Mouse (Mus musculus): ENCODE data around the gene Crtap.

DNA sequence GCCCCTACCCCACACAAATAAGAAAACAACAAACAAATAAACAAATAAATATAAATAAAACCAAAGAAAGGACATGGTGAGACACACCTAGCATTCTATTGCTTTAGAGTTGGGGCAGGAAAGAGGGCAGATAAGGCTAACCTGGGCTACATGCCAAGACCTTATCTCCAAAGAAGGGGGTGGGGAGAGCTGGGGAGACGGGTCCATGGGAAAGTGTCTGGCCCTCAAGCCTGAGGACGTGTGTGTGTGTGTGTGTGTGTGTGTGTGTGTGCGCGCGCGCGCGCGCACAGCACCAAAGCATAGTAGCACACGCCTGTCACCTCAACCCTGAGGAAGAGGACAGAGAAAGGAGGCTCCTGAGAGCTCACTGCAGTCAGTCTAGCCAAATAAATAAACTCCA is 13.3 kb downstream of the Crtap start:
- TF ChIP-seq POLR2A (IDR thresholded peaks at IDR 0.05; ENCODE audit: low read depth, low read length) = no peak
- TF ChIP-seq ELF1 (IDR thresholded peaks at IDR 0.05; ENCODE audit: low read depth, low read length) = no peak
- TF ChIP-seq USF1 (IDR thresholded peaks at IDR 0.05; ENCODE audit: low read depth, low read length) = no peak
- no peak for TF ChIP-seq NRF1 (IDR thresholded peaks at IDR 0.05; ENCODE audit: low read depth, low read length)
- no peak for TF ChIP-seq EP300 (IDR thresholded peaks at IDR 0.05; ENCODE audit: low read length)
- no peak for TF ChIP-seq KAT2A (IDR thresholded peaks at IDR 0.05; ENCODE audit: insufficient replicate concordance, low read length)
- TF ChIP-seq POLR2AphosphoS2 (IDR thresholded peaks at IDR 0.05; ENCODE audit: low read depth, low read length) = no peak
- TF ChIP-seq GABPA (IDR thresholded peaks at IDR 0.05; ENCODE audit: insufficient replicate concordance, low read depth, low read length) = no peak
- TF ChIP-seq CTCF (conservative IDR thresholded peaks at IDR 0.05 in 1 of 2, IDR thresholded peaks at IDR 0.05 in 1 of 2; ENCODE audit: low read depth in 2 of 2, low read length in 2 of 2) = no peak
- TF ChIP-seq USF2 (conservative IDR thresholded peaks at IDR 0.05; ENCODE audit: low read depth, low read length) = no peak
- no peak for TF ChIP-seq MAX (IDR thresholded peaks at IDR 0.05; ENCODE audit: low read length)
